Mouse (Mus musculus) heart, embryonic 12.5 days (tissue): ENCODE results near the gene Nrp2. TPM values are rescaled to one million over a fixed set of nuclear protein-coding genes. Genes with fewer than 3 reads are reported as not detected.

Experiments
- ATAC-seq: fragments of 200-750 bp; cut with Nextera tagmentation; 2 replicates; pipeline ENCODE4 v1.8.0; 2017; ENCODE audit warnings: moderate TSS enrichment, moderate library complexity; ENCODE audit not compliant: insufficient number of reproducible peaks, low FRiP score
- H3K27ac ChIP-seq: fragments of 300-500 bp; sonication (generic); 2 replicates; pipeline ENCODE4 v1.5.1; 2016; ENCODE audit warnings: mild to moderate bottlenecking, moderate library complexity; ENCODE audit not compliant: poor library complexity, severe bottlenecking
- H3K27me3 ChIP-seq: fragments of 300-500 bp; sonication (generic); replicated peaks from 2 replicates; pipeline ENCODE4 v1.6.1; 2016; ENCODE audit warnings: mild to moderate bottlenecking, moderate library complexity
- H3K36me3 ChIP-seq: fragments of 300-500 bp; sonication (generic); 2 replicates; pipeline ENCODE4 v1.6.1; 2016; ENCODE audit warnings: mild to moderate bottlenecking, moderate library complexity
- H3K4me1 ChIP-seq: fragments of 300-500 bp; sonication (generic); replicated peaks from 2 replicates; pipeline ENCODE4 v1.6.1; 2016; ENCODE audit warnings: mild to moderate bottlenecking
- H3K4me2 ChIP-seq: fragments of 300-500 bp; sonication (generic); 2 replicates; pipeline ENCODE4 v1.6.1; 2016; ENCODE audit warnings: mild to moderate bottlenecking, moderate library complexity
- H3K4me3 ChIP-seq: fragments of 300-500 bp; sonication (generic); 2 replicates; pipeline ENCODE4 v1.5.1; 2016; ENCODE audit warnings: mild to moderate bottlenecking
- H3K9ac ChIP-seq: fragments of 300-500 bp; sonication (generic); 2 replicates; pipeline ENCODE4 v1.6.1; 2016; ENCODE audit warnings: mild to moderate bottlenecking, moderate library complexity
- H3K9me3 ChIP-seq: fragments of 300-500 bp; sonication (generic); replicated peaks from 2 replicates; pipeline ENCODE4 v1.6.1; 2016; ENCODE audit warnings: mild to moderate bottlenecking, moderate library complexity
- WGBS: fragments of 180-500 bp; shearing (Covaris S2); methylation state at CpG from one replicate; pipeline ENCODE4 v1.1.7; 2016; 5-methylcytosine and 5-hydroxymethylcytosine counted together
- polyA plus RNA-seq: library from polyadenylated mRNA; unstranded; fragments of >200 nt; fragmentation: Nextera tagmentation; extraction: Ambion mirVana; gene quantifications from 2 replicates; pipeline ENCODE4 v1.2.1, GENCODE M21; 2016

Nrp2 gene
- polyA plus RNA-seq, 1 experiment from 2014 or later = 6.2 TPM

GRCm38 (mm10) chr1:62725032-62725678 lies 22.1 kb downstream of the Nrp2 start:
- Histone ChIP-seq H3K4me3 (no peak overlapping the region), H3K27ac (no peak overlapping the region), H3K4me2 (no peak overlapping the region), H3K27me3 (no peaks in the 10 kb centered on the region), H3K9me3 (no peaks in the 10 kb centered on the region), H3K36me3 (no peaks in the 10 kb centered on the region; the same call in 1 of the 2 replicates), H3K4me1 (peaks cover 40% of the 10 kb centered on the region), H3K9ac (no peak overlapping the region)
- ATAC-seq = no peak
- 80% methylated on average over 10 of the region's 10 CpGs for WGBS

GRCm38 (mm10) chr1:62727191-62727590 lies 24.1 kb downstream of the Nrp2 start:
- Histone ChIP-seq H3K9ac (no peak overlapping the region), H3K27me3 (no peaks in the 10 kb centered on the region), H3K4me3 (no peak overlapping the region), H3K36me3 (no peaks in the 10 kb centered on the region; the same call in 1 of the 2 replicates), H3K9me3 (no peaks in the 10 kb centered on the region), H3K4me1 (peaks cover 28% of the 10 kb centered on the region), H3K27ac (no peak overlapping the region), H3K4me2 (no peak overlapping the region)
- 63% methylated on average over 4 of the region's 4 CpGs for whole genome bisulfite sequencing
- no peak for ATAC-seq

DNA sequence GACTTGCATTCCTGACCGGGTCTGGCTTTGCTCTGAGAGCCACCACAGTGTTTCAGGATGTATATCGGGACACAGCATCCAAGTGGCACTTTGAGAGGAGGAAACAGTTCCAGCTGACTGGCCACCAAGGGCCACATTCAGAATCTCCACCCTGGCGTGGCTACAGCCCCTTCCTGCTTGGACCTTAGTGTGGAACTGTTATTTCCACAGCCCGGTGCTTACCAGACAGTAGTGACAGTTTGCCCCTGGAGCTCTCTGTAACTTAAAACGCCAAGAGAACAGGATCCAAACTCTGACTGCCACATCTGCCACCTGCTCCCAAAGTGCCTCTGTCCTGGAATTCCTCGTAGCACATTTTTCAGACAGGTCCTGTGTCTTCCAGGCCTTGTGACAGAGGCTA lies 25.3 kb downstream of the Nrp2 start:
- Histone ChIP-seq H3K4me1 (peaks cover 28% of the 10 kb centered on the region), H3K36me3 (no peaks in the 10 kb centered on the region), H3K4me2 (no peak overlapping the region), H3K4me3 (no peak overlapping the region), H3K9me3 (no peaks in the 10 kb centered on the region), H3K27ac (no peak overlapping the region), H3K9ac (no peak overlapping the region), H3K27me3 (no peaks in the 10 kb centered on the region)
- 51% methylated on average over 6 of the region's 6 CpGs for WGBS
- ATAC-seq = no peak

GRCm38 (mm10) chr1:62728926-62729325 lies 25.8 kb downstream of the Nrp2 start:
- H3K4me2 ChIP-seq = no peak overlapping the region
- no peak for ATAC-seq
- no peak overlapping the region for H3K27ac ChIP-seq
- no peaks in the 10 kb centered on the region for H3K27me3 ChIP-seq
- no peak overlapping the region for H3K9ac ChIP-seq
- H3K9me3 ChIP-seq = no peaks in the 10 kb centered on the region
- H3K36me3 ChIP-seq = no peaks in the 10 kb centered on the region
- H3K4me1 ChIP-seq = peaks cover 28% of the 10 kb centered on the region
- WGBS = 74% methylated on average over 9 of the region's 9 CpGs
- no peak overlapping the region for H3K4me3 ChIP-seq

- Histone ChIP-seq H3K36me3 (no peaks in the 10 kb centered on the region), H3K4me1 (peaks cover 25% of the 10 kb centered on the region), H3K9me3 (no peaks in the 10 kb centered on the region), H3K4me2 (no peak overlapping the region), H3K4me3 (no peak overlapping the region), H3K27ac (0 out of 2 replicates have a peak overlapping the region, but pooled peaks have one; percentile 56), H3K27me3 (no peaks in the 10 kb centered on the region), H3K9ac (no peak overlapping the region)
- 0 out of 2 replicates have a peak, but pooled peaks have one; percentile 24 for ATAC-seq
- WGBS = 49% methylated on average over 13 of the region's 13 CpGs
Observed at GRCm38 (mm10) chr1:62729345-62730150, 26.5 kb downstream of the Nrp2 start.

- Histone ChIP-seq H3K9me3 (no peaks in the 10 kb centered on the region), H3K27me3 (no peaks in the 10 kb centered on the region), H3K9ac (no peak overlapping the region), H3K4me3 (no peak overlapping the region), H3K36me3 (no peaks in the 10 kb centered on the region), H3K4me2 (no peak overlapping the region), H3K4me1 (peaks cover 19% of the 10 kb centered on the region), H3K27ac (no peak overlapping the region)
- WGBS = 86% methylated on average over 6 of the region's 6 CpGs
- ATAC-seq = no peak
Observed at GRCm38 (mm10) chr1:62732036-62732435, 29.0 kb downstream of the Nrp2 start.

DNA sequence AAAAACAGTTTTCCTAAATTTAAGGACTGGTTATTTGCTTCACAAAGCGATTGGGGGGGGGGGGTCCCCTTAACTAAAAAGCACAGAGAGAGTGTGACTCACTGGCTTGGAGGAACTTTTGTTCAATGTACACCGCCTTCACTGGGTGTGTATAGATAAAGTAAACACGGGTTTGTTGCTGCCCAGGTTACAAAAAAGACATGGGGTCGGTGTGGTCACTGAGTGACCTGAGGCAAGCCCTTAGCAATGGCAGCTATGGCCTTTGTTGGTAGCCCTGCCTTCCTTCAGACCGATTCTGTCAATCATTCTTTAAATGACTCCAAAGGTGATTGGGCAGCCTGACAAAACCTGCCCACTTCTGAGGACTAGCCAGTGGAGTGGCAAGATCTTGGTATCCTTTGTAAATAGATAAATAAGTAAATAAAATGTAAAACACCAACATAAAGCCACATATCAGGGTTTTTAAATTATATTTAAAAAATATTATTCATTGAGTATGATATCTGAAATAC lies 31.4 kb downstream of the Nrp2 start:
- Histone ChIP-seq H3K36me3 (no peaks in the 10 kb centered on the region), H3K27me3 (no peaks in the 10 kb centered on the region), H3K4me2 (no peak overlapping the region), H3K4me1 (peaks cover 6% of the 10 kb centered on the region), H3K4me3 (no peak overlapping the region), H3K9me3 (no peaks in the 10 kb centered on the region), H3K9ac (no peak overlapping the region), H3K27ac (no peak overlapping the region)
- WGBS = 74% methylated on average over 5 of the region's 5 CpGs
- ATAC-seq = no peak

- peaks cover under 1% of the 10 kb centered on the region for H3K4me1 ChIP-seq
- H3K9me3 ChIP-seq = no peaks in the 10 kb centered on the region
- H3K4me3 ChIP-seq = no peak overlapping the region
- WGBS = 72% methylated on average over 4 of the region's 4 CpGs
- H3K36me3 ChIP-seq = no peaks in the 10 kb centered on the region
- H3K27me3 ChIP-seq = no peaks in the 10 kb centered on the region
- H3K9ac ChIP-seq = no peak overlapping the region
- no peak overlapping the region for H3K4me2 ChIP-seq
- H3K27ac ChIP-seq = no peak overlapping the region
- no peak for ATAC-seq
Observed at GRCm38 (mm10) chr1:62734980-62735379, 31.9 kb downstream of the Nrp2 start.

DNA sequence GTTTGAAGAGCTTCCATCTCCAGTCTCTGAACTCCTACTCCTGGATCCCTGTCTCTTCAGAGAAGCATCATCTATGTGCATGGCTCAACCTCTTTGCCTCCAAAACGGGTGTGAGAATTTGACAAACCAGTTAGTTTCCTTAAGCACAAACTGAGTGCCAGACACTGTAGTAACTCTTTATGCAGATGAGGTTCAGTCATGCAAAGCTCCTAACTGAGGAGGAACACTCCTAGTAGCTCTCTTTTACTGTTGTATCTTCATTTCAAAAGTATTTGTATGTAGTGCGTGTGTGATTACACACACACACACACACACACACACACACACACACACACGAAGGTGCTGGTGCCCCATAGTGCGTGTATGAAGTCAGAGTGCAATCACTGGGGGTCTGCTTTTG lies 32.8 kb downstream of the Nrp2 start:
- H3K4me3 ChIP-seq = no peak overlapping the region
- no peak overlapping the region for H3K9ac ChIP-seq
- H3K27ac ChIP-seq = no peak overlapping the region
- WGBS = 66% methylated on average over 4 of the region's 4 CpGs
- H3K4me1 ChIP-seq = no peaks in the 10 kb centered on the region; the same call in 1 of the 2 replicates
- ATAC-seq = no peak
- H3K4me2 ChIP-seq = no peak overlapping the region
- H3K9me3 ChIP-seq = no peaks in the 10 kb centered on the region
- H3K36me3 ChIP-seq = no peaks in the 10 kb centered on the region
- H3K27me3 ChIP-seq = no peaks in the 10 kb centered on the region

GRCm38 (mm10) chr1:62736455-62737012 lies 33.4 kb downstream of the Nrp2 start:
- Histone ChIP-seq H3K4me3 (no peak overlapping the region), H3K36me3 (no peaks in the 10 kb centered on the region), H3K27ac (no peak overlapping the region), H3K4me2 (no peak overlapping the region), H3K27me3 (no peaks in the 10 kb centered on the region), H3K9ac (no peak overlapping the region), H3K9me3 (no peaks in the 10 kb centered on the region), H3K4me1 (no peaks in the 10 kb centered on the region; the same call in 1 of the 2 replicates)
- no peak for ATAC-seq
- WGBS = 45% methylated on average over 8 of the region's 8 CpGs

DNA sequence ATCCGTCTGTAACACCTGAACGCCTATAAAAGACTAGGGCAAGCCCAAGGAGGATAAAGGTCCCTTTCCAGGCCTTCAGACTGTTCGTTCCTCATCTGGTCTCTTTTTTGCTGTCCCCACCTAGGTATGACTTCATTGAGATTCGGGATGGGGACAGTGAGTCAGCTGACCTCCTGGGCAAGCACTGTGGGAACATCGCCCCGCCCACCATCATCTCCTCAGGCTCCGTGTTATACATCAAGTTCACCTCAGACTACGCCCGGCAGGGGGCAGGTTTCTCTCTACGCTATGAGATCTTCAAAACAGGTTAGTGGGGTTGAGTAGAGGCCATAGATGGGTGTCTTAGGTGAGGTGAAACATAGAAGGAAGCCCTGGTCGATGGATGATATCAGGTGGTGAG lies 35.1 kb downstream of the Nrp2 start:
- WGBS = 78% methylated on average over 11 of the region's 11 CpGs
- Histone ChIP-seq H3K9me3 (no peaks in the 10 kb centered on the region), H3K9ac (no peak overlapping the region), H3K4me1 (no peaks in the 10 kb centered on the region; the same call in 1 of the 2 replicates), H3K4me2 (no peak overlapping the region), H3K36me3 (no peaks in the 10 kb centered on the region), H3K4me3 (no peak overlapping the region), H3K27me3 (no peaks in the 10 kb centered on the region), H3K27ac (no peak overlapping the region)
- ATAC-seq = no peak
